Mouse (Mus musculus) forebrain, embryonic 11.5 days (tissue): ENCODE measurements around the gene Bmyc. TPM values are rescaled to one million over a fixed set of nuclear protein-coding genes. Genes with fewer than 3 reads are reported as not detected.
"Not testable (repeated sequence)": the region's sequence is repeated elsewhere in the genome, so short reads cannot be mapped to it uniquely, and the experiment has no call there.

Source experiments
- ATAC-seq: fragments of 200-750 bp; cut with Nextera tagmentation; replicated peaks from 2 replicates; pipeline ENCODE4 v1.8.0; 2017; ENCODE audit warnings: moderate TSS enrichment; ENCODE audit not compliant: low FRiP score
- DNase-seq: peaks from one replicate; pipeline ENCODE4 v3.0.0-alpha.2; 2017; ENCODE audit warnings: low spot score
- H3K27ac ChIP-seq: fragments of 300-500 bp; sonication (generic); 2 replicates; pipeline ENCODE4 v1.5.1; 2014; ENCODE audit warnings: low read depth, low read length
- H3K27me3 ChIP-seq: fragments of 300-500 bp; sonication (generic); 2 replicates; pipeline ENCODE4 v1.6.1; 2014; ENCODE audit warnings: mild to moderate bottlenecking, low read length, mixed read lengths; ENCODE audit not compliant: control insufficient read depth, insufficient read depth
- H3K36me3 ChIP-seq: fragments of 300-500 bp; sonication (generic); 2 replicates; pipeline ENCODE4 v1.6.1; 2014; ENCODE audit warnings: mild to moderate bottlenecking, low read length, moderate library complexity, mixed read lengths; ENCODE audit not compliant: control insufficient read depth, insufficient read depth
- H3K4me1 ChIP-seq: fragments of 300-500 bp; sonication (generic); replicated peaks from 2 replicates; pipeline ENCODE4 v1.6.1; 2014; ENCODE audit warnings: low read length, mixed read lengths; ENCODE audit not compliant: control insufficient read depth, insufficient read depth
- H3K4me2 ChIP-seq: fragments of 300-500 bp; sonication (generic); 2 replicates; pipeline ENCODE4 v1.6.1; 2014; ENCODE audit warnings: low read depth, mild to moderate bottlenecking, low read length, moderate library complexity, mixed read lengths; ENCODE audit not compliant: severe bottlenecking
- H3K4me3 ChIP-seq: fragments of 300-500 bp; sonication (generic); 2 replicates; pipeline ENCODE4 v1.5.1; 2014; ENCODE audit warnings: low read depth, low read length
- H3K9ac ChIP-seq: fragments of 300-500 bp; sonication (generic); 2 replicates; pipeline ENCODE4 v1.6.1; 2014; ENCODE audit warnings: low read length
- H3K9me3 ChIP-seq: fragments of 300-500 bp; sonication (generic); 2 replicates; pipeline ENCODE4 v1.6.1; 2016; ENCODE audit warnings: low read length, mixed read lengths; ENCODE audit not compliant: control insufficient read depth
- WGBS: fragments of 180-500 bp; shearing (Covaris S2); extraction: QIAGEN DNeasy Blood & Tissue Kit; methylation state at CpG from one replicate; pipeline ENCODE4 v1.1.7; 2014; 5-methylcytosine and 5-hydroxymethylcytosine counted together
- polyA plus RNA-seq: library from polyadenylated mRNA; unstranded; fragments of >200 nt; fragmentation: Nextera tagmentation; extraction: Ambion mirVana; gene quantifications from 2 replicates; pipeline ENCODE4 v1.2.1, GENCODE M21; 2014

Bmyc gene
- polyA plus RNA-seq, 1 experiment from 2014 or later: 68.5 TPM

DNA sequence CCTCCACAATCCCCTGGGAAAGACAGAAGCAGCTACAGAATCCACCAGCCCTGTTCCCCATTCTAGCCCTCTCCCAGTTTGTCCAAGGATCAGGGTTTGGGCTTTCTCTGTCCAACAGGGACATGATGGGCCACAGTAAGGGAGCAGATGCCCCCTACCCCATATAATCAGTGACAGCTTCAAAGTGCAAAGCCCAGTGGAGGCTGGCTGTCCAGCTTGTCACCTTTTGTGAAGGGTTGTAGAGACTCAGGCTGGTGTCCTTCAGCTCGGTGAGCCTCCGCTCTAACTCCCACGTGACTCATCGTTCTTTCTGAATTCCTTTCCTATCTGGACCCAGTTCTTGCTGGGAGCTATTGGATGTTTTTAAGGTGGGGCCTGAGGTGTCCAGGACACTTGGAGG is 2.8 kb upstream of the Bmyc start:
- no peak for ATAC-seq
- no peak for DNase-seq
- H3K27me3 ChIP-seq: no peaks in the 10 kb centered on the region
- H3K4me2 ChIP-seq: no peak overlapping the region
- no peaks in the 10 kb centered on the region for H3K9me3 ChIP-seq
- 82% methylated on average over 4 of the region's 4 CpGs for WGBS
- no peaks in the 10 kb centered on the region for H3K36me3 ChIP-seq
- H3K9ac ChIP-seq: no peak overlapping the region
- no peak overlapping the region for H3K27ac ChIP-seq
- no peaks in the 10 kb centered on the region for H3K4me1 ChIP-seq
- no peak overlapping the region for H3K4me3 ChIP-seq

DNA sequence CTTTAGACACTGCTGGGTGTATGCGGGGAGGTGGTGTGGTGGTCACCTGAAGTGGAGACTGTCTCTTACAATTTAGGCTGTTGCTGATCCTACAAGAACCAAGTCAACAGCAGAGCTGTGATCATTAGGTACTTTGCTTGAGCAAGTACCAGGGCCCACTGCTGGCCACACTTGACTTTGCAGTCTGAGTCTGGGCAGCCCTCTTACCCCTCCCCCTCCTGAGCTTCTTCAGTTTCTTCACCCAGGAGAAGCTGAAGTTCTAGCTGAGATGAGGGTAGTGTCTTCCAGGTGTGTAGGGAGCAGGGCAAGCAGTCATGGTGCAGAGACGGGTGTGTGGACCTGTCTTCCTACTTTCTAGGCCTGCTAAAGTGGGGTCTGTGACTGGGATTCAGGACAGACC is 1.6 kb downstream of the Bmyc start:
- H3K4me2 ChIP-seq: no peak overlapping the region
- H3K4me3 ChIP-seq: no peak overlapping the region
- WGBS: 83% methylated on average over 2 of the region's 2 CpGs
- no peaks in the 10 kb centered on the region for H3K9me3 ChIP-seq
- DNase-seq: no peak
- no peaks in the 10 kb centered on the region for H3K27me3 ChIP-seq
- no peak for ATAC-seq
- no peak overlapping the region for H3K9ac ChIP-seq
- H3K27ac ChIP-seq: no peak overlapping the region
- no peaks in the 10 kb centered on the region for H3K4me1 ChIP-seq
- H3K36me3 ChIP-seq: no peaks in the 10 kb centered on the region; the same call in 1 of the 2 replicates

DNA sequence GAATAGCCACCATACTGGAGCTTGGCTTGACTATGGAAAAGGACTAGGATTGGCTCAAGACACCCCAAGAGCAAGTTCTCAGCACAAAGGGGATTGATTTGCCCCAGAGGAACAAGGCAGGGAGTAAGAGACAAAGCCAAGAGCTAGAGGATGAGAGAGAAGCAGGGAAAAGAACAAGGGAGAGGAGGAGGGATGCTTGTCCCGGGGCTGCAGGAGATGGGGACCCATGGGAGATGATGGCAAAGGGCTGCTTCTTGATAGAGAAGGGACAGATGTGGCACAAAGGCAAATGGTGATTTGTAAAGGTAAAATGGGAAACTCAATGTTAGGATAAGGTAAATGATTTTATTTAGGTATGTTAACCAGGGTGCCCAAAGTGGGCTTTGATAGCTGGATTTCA is 2.5 kb downstream of the Bmyc start:
- not testable (repeated sequence) for H3K36me3 ChIP-seq, H3K4me1 ChIP-seq, DNase-seq, H3K9ac ChIP-seq, H3K4me2 ChIP-seq, H3K9me3 ChIP-seq, H3K4me3 ChIP-seq, ATAC-seq, H3K27me3 ChIP-seq, H3K27ac ChIP-seq
- WGBS: 100% methylated on average over 1 of the region's 1 CpGs

DNA sequence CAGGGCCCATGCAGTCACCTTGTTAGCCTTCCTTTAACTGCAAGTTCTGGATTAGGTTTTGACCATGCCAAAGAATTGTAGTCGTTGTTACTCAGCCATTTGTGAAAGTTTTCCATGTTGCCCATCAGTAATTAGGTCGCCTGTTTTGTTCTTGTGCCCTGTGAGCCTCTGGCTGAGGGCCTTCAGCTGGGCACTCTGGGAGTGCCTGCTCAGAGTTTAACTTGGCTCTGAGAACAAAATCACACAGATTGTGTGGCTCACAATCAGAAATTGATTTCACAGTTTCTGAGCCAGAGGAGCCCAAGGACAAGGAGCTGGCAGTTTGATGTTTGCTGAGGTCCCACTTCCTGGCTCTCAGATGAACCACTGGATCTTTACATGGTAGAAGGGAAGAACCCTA is 3.3 kb downstream of the Bmyc start:
- not testable (repeated sequence) for H3K9me3 ChIP-seq, H3K27ac ChIP-seq, ATAC-seq, H3K4me3 ChIP-seq, H3K36me3 ChIP-seq, H3K4me1 ChIP-seq, H3K4me2 ChIP-seq, H3K9ac ChIP-seq, DNase-seq, H3K27me3 ChIP-seq
- 82% methylated on average over 2 of the region's 2 CpGs for WGBS

DNA sequence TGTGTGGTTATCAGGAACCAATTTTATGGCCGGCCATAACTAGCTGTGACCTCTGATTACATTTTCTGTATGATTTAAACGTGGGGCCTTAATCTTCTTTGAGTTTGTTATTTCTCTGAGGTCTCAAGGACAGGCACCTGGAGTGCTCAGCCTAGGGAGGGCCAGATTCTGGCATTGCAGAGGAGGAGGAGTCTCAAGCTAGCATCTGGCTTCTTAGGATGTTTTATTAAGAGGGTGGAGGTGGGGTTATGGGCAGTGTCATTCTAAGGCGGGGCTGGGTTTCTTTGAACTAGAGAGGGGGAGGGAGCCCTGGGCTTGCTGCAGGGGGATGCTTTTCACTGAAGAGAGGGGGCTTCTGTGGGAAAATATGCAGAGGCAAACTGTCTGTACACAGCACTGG is 5.1 kb downstream of the Bmyc start:
- H3K4me3 ChIP-seq, ATAC-seq: not testable (repeated sequence)
- WGBS: 32% methylated on average over 3 of the region's 3 CpGs

DNA sequence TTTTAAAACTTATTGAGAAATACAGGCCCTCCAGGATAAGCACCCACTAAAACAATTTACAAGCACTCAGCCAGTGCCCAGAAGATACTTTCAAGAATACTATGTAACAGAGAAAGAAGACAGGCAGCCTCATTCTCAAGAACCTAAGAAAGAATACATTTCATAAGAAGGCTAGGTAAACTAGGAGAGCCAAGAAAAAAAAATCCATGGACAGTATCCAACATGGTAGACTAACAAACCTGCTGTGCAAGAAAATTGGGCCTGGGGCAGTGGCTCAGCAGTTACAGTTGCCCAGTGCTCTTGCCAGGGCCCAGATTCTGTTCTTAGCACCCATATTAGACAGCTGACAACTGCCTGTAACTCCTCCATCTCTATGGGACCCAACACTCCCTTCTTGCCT is 10.7 kb downstream of the Bmyc start:
- Histone ChIP-seq H3K4me3 (no peak overlapping the region), H3K9me3 (no peaks in the 10 kb centered on the region), H3K9ac (no peak overlapping the region), H3K27ac (no peak overlapping the region), H3K4me1 (no peaks in the 10 kb centered on the region), H3K36me3 (no peaks in the 10 kb centered on the region), H3K27me3 (no peaks in the 10 kb centered on the region), H3K4me2 (no peak overlapping the region)
- DNase-seq (no peak), ATAC-seq (no peak)

More for the DNA sequence above, 5.1 kb downstream of the Bmyc start:
- not testable (repeated sequence) for H3K4me1 ChIP-seq, H3K9me3 ChIP-seq, H3K27ac ChIP-seq, H3K36me3 ChIP-seq, DNase-seq, H3K9ac ChIP-seq, H3K4me2 ChIP-seq, H3K27me3 ChIP-seq

DNA sequence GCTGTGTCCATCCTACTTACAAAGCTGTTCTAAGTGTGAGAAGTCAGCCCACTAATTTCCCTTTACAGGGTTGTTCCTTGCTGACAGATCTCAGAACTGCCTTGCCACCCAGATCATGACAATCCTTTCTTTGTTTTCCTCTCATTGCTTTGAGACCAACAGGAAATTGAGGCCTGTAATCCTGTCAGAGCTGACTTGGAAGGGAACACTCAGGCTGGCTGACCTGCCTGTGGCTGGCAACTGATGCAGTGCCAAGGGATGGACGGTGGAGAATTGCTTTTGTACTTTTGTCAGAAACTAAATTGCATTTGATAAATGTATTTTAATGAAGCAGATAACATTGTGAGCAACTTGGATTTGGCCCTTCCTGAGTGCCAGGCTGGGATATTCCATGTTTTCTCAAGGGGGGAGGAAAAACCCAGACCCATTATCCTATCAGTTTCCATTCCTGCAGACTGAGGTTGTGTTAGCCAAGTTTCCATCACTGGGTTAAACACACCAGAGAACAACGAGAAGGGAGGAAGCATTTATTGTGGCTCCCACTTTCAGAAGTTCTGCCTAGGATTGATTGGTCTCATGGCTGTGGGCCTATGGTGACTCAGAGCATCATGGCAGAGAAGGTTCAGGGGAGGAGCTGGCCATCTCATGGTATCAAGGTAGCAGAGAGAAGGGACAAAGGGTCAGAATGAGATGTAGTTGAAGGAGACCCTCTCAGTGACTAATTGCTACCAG is 26.8 kb downstream of the Bmyc start:
- no peaks in the 10 kb centered on the region for H3K9me3 ChIP-seq
- no peak for ATAC-seq
- H3K9ac ChIP-seq: no peak overlapping the region
- H3K4me1 ChIP-seq: no peaks in the 10 kb centered on the region
- no peak overlapping the region for H3K4me3 ChIP-seq
- H3K27me3 ChIP-seq: no peaks in the 10 kb centered on the region
- 65% methylated on average over 2 of the region's 2 CpGs for WGBS
- H3K27ac ChIP-seq: no peak overlapping the region
- no peak for DNase-seq
- no peak overlapping the region for H3K4me2 ChIP-seq
- no peaks in the 10 kb centered on the region for H3K36me3 ChIP-seq

DNA sequence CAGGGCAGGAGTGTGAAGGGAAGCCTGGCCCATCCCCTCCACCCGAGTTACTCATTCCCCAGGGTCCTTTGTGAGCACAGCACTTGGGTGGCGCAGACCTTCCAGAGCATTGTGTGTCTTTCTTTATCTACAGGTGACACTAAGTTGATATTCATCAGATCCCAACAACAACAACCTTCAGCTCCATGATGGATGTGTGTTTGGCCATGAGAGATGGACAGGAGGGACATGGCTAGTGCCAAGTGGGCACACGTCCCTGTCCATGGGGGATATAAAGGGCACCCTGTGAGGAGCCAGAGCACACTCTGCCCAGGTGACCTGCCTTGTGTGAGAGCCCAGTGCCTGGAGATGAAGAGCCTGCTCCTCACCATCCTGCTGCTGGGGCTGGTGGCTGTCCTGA is 30.2 kb downstream of the Bmyc start, which contains the start of gene Obp2b:
Obp2b (plus strand) TSS at position 301 of the 400 bp plus-strand sequence.
- 87% methylated on average over 3 of the region's 3 CpGs for WGBS
- not testable (repeated sequence) for H3K4me2 ChIP-seq, H3K4me3 ChIP-seq, H3K4me1 ChIP-seq, ATAC-seq, H3K27me3 ChIP-seq, H3K9me3 ChIP-seq, H3K36me3 ChIP-seq, H3K9ac ChIP-seq, H3K27ac ChIP-seq, DNase-seq

DNA sequence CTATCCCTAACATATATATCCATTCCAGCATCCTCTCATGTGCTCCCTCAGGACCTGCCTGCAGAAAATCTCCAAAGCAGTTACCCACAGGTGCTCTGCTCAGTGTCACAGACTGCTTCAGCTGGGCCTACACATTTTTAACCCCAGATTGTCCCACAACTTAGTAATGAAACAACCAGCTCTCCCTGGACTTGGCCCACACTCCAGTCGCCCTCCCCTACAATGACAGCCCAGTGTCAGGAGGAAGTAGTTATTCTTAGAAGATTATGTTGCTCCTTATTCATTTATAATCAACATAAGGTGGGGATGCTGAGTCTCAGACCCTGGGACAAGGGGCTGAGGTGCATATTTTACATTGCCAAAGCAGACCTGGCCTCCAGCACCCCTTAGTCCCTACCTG is 35.1 kb downstream of the Bmyc start:
- no peak for DNase-seq
- no peaks in the 10 kb centered on the region for H3K9me3 ChIP-seq
- H3K9ac ChIP-seq: no peak overlapping the region
- H3K27ac ChIP-seq: no peak overlapping the region
- H3K27me3 ChIP-seq: no peaks in the 10 kb centered on the region
- H3K4me3 ChIP-seq: no peak overlapping the region
- no peaks in the 10 kb centered on the region for H3K4me1 ChIP-seq
- no peak overlapping the region for H3K4me2 ChIP-seq
- WGBS: 70% methylated on average over 1 of the region's 1 CpGs
- no peak for ATAC-seq
- H3K36me3 ChIP-seq: no peaks in the 10 kb centered on the region
